Mouse (Mus musculus) ES-E14 (cell line): ENCODE measurements around the gene Atxn7.

ENCODE experiments used
- CHD2 ChIP-seq: IDR thresholded peaks from 2 replicates; pipeline ENCODE4 v1.6.1; 2014; ENCODE audit warnings: mild to moderate bottlenecking, low read depth, low read length, inconsistent platforms
- HCFC1 ChIP-seq: IDR thresholded peaks from 2 replicates; pipeline ENCODE4 v1.6.1; 2012; ENCODE audit warnings: low read length, inconsistent platforms, borderline replicate concordance; ENCODE audit not compliant: insufficient read depth
- MAFK ChIP-seq: IDR thresholded peaks from 2 replicates; pipeline ENCODE4 v1.6.1; 2014; ENCODE audit warnings: mild to moderate bottlenecking, low read depth, low read length, inconsistent platforms; ENCODE audit not compliant: insufficient read depth
- ZC3H11A ChIP-seq: IDR thresholded peaks from 2 replicates; pipeline ENCODE4 v1.6.1; 2012; ENCODE audit warnings: low read depth, mild to moderate bottlenecking, inconsistent platforms, low read length, borderline replicate concordance
- ZNF384 ChIP-seq: IDR thresholded peaks from 2 replicates; pipeline ENCODE4 v1.6.1; 2012; ENCODE audit warnings: low read depth, low read length, inconsistent platforms

GRCm38 (mm10) chr14:14068553-14068952 lies 107.3 kb downstream of the Atxn7 start:
- TF ChIP-seq MAFK (no peak), ZNF384 (no peak), CHD2 (no peak), HCFC1 (no peak), ZC3H11A (no peak)
